Mouse (Mus musculus) MEL (cell line): ENCODE measurements around the gene Vav2. TPM values are rescaled to one million over a fixed set of nuclear protein-coding genes. Genes with fewer than 3 reads are reported as not detected.

Source experiments
- DNase-seq: peaks from one replicate; pipeline ENCODE4 v3.0.0; 2011; ENCODE audit warnings: low read depth, low spot score
- H3K27ac ChIP-seq: 2 replicates; pipeline ENCODE4 v1.5.1; 2012; ENCODE audit warnings: low read depth, mild to moderate bottlenecking, control low read depth, low read length, moderate library complexity; ENCODE audit not compliant: control insufficient read depth
- H3K27me3 ChIP-seq, 2 experiments: fragments of 150-350 bp in 1 of 2; sonication (generic) in 1 of 2; 2 replicates each; pipeline ENCODE4 v1.6.1; 2012; ENCODE audit warnings: low read length in 2 of 2, mild to moderate bottlenecking in 2 of 2, improper control_type of control experiment in 1 of 2, moderate library complexity in 1 of 2; ENCODE audit not compliant: insufficient read depth in 2 of 2, control insufficient read depth in 1 of 2
- H3K36me3 ChIP-seq, 2 experiments: 2 replicates each; pipeline ENCODE4 v1.6.1; 2012 to 2014; ENCODE audit warnings: low read length in 2 of 2, improper control_type of control experiment in 1 of 2, inconsistent platforms in 1 of 2, mild to moderate bottlenecking in 1 of 2; ENCODE audit not compliant: insufficient read depth in 2 of 2, control insufficient read depth in 1 of 2
- H3K4me1 ChIP-seq, 2 experiments: fragments of 150-350 bp in 1 of 2; sonication (generic) in 1 of 2; 2 replicates each; pipeline ENCODE4 v1.6.1; 2012; ENCODE audit warnings: low read length in 2 of 2, improper control_type of control experiment in 1 of 2, mild to moderate bottlenecking in 1 of 2; ENCODE audit not compliant: insufficient read depth in 2 of 2, control insufficient read depth in 1 of 2
- H3K4me3 ChIP-seq, 2 experiments: fragments of 150-350 bp in 1 of 2; sonication (generic) in 1 of 2; 2 replicates each; pipeline ENCODE4 v1.5.1; 2012; ENCODE audit warnings: low read depth in 2 of 2, low read length in 2 of 2, mild to moderate bottlenecking in 2 of 2, moderate library complexity in 2 of 2, control low read depth in 1 of 2, improper control_type of control experiment in 1 of 2; ENCODE audit not compliant: control insufficient read depth in 1 of 2, insufficient read depth in 1 of 2
- H3K79me2 ChIP-seq: 2 replicates; pipeline ENCODE4 v1.6.1; 2012; ENCODE audit warnings: mild to moderate bottlenecking, low read length, moderate library complexity; ENCODE audit not compliant: control insufficient read depth, poor library complexity, insufficient read depth
- H3K9ac ChIP-seq: 2 replicates; pipeline ENCODE4 v1.6.1; 2012; ENCODE audit warnings: low read depth, mild to moderate bottlenecking, control low read depth, low read length, moderate library complexity; ENCODE audit not compliant: control insufficient read depth, poor library complexity, severe bottlenecking
- H3K9me3 ChIP-seq: fragments of 150-350 bp; sonication (generic); replicated peaks from 2 replicates; pipeline ENCODE4 v1.6.1; 2012; ENCODE audit warnings: mild to moderate bottlenecking, low read length, improper control_type of control experiment, moderate library complexity; ENCODE audit not compliant: insufficient read depth
- CHD1 ChIP-seq: IDR thresholded peaks from 2 replicates; pipeline ENCODE4 v1.6.1; 2012; ENCODE audit warnings: low read depth, mild to moderate bottlenecking, inconsistent platforms, low read length, improper control_type of control experiment
- CHD2 ChIP-seq: IDR thresholded peaks from 2 replicates; pipeline ENCODE4 v1.6.1; 2011; ENCODE audit warnings: low read length, improper control_type of control experiment
- ELF1 ChIP-seq: IDR thresholded peaks from 2 replicates; pipeline ENCODE4 v1.6.1; 2014; ENCODE audit warnings: low read depth, mild to moderate bottlenecking, inconsistent platforms, low read length, improper control_type of control experiment, moderate library complexity
- EP300 ChIP-seq, 2 experiments: IDR thresholded peaks; 2 replicates each; pipeline ENCODE4 v1.6.1; 2011; ENCODE audit warnings: improper control_type of control experiment in 2 of 2, low read length in 2 of 2, low read depth in 1 of 2, mild to moderate bottlenecking in 1 of 2
- GABPA ChIP-seq: IDR thresholded peaks from 2 replicates; pipeline ENCODE4 v1.6.1; 2012; ENCODE audit warnings: low read depth, mild to moderate bottlenecking, inconsistent platforms, low read length, improper control_type of control experiment, moderate library complexity
- GATA1 ChIP-seq: IDR thresholded peaks from 2 replicates; pipeline ENCODE4 v1.6.1; 2011; ENCODE audit warnings: low read depth, low read length, improper control_type of control experiment
- HCFC1 ChIP-seq: IDR thresholded peaks from 2 replicates; pipeline ENCODE4 v1.6.1; 2012; ENCODE audit warnings: low read depth, mild to moderate bottlenecking, inconsistent platforms, low read length, improper control_type of control experiment, moderate library complexity
- JUND ChIP-seq: IDR thresholded peaks from 2 replicates; pipeline ENCODE4 v1.6.1; 2011; ENCODE audit warnings: low read depth, mild to moderate bottlenecking, improper control_type of control experiment, low read length
- KAT2A ChIP-seq: conservative IDR thresholded peaks from 2 replicates; pipeline ENCODE4 v1.6.1; 2012; ENCODE audit warnings: low read depth, low read length, improper control_type of control experiment, inconsistent platforms
- MAFK ChIP-seq: IDR thresholded peaks from 2 replicates; pipeline ENCODE4 v1.6.1; 2011; ENCODE audit warnings: low read depth, mild to moderate bottlenecking, low read length, improper control_type of control experiment, borderline replicate concordance
- MAX ChIP-seq: IDR thresholded peaks from 2 replicates; pipeline ENCODE4 v1.6.1; 2011; ENCODE audit warnings: low read length, improper control_type of control experiment
- MAZ ChIP-seq: IDR thresholded peaks from 2 replicates; pipeline ENCODE4 v1.6.1; 2012; ENCODE audit warnings: low read depth, mild to moderate bottlenecking, inconsistent platforms, low read length, improper control_type of control experiment
- MEF2A ChIP-seq: IDR thresholded peaks from 2 replicates; pipeline ENCODE4 v1.6.1; 2014; ENCODE audit warnings: low read depth, mild to moderate bottlenecking, inconsistent platforms, low read length, improper control_type of control experiment; ENCODE audit not compliant: poor library complexity, insufficient replicate concordance, severe bottlenecking; ENCODE audit errors: extremely low read depth
- MXI1 ChIP-seq: IDR thresholded peaks from 2 replicates; pipeline ENCODE4 v1.6.1; 2011; ENCODE audit warnings: mild to moderate bottlenecking, low read depth, low read length, improper control_type of control experiment
- MYB ChIP-seq: IDR thresholded peaks from 2 replicates; pipeline ENCODE4 v1.6.1; 2011; ENCODE audit warnings: mild to moderate bottlenecking, low read depth, low read length, improper control_type of control experiment
- MYC ChIP-seq: IDR thresholded peaks from 2 replicates; pipeline ENCODE4 v1.6.1; 2011; ENCODE audit warnings: low read depth, mild to moderate bottlenecking, low read length, improper control_type of control experiment, moderate library complexity
- NRF1 ChIP-seq: IDR thresholded peaks from 2 replicates; pipeline ENCODE4 v1.6.1; 2014; ENCODE audit warnings: low read depth, mild to moderate bottlenecking, inconsistent platforms, low read length, improper control_type of control experiment, moderate library complexity; ENCODE audit not compliant: poor library complexity, insufficient read depth, severe bottlenecking
- POLR2A ChIP-seq, 2 experiments: IDR thresholded peaks; 2 replicates each; pipeline ENCODE4 v1.6.1; 2011 to 2012; ENCODE audit warnings: low read length in 2 of 2, mild to moderate bottlenecking in 2 of 2, control low read depth in 1 of 2, improper control_type of control experiment in 1 of 2, low read depth in 1 of 2, moderate library complexity in 1 of 2; ENCODE audit not compliant: control insufficient read depth in 1 of 2, insufficient read depth in 1 of 2, poor library complexity in 1 of 2
- POLR2AphosphoS5 ChIP-seq: IDR thresholded peaks from 2 replicates; pipeline ENCODE4 v1.6.1; 2012; ENCODE audit warnings: low read depth, borderline replicate concordance, mild to moderate bottlenecking, inconsistent platforms, low read length, moderate library complexity, mixed read lengths
- RAD21 ChIP-seq: IDR thresholded peaks from 2 replicates; pipeline ENCODE4 v1.6.1; 2011; ENCODE audit warnings: mild to moderate bottlenecking, low read depth, low read length, improper control_type of control experiment
- RCOR1 ChIP-seq: IDR thresholded peaks from 2 replicates; pipeline ENCODE4 v1.6.1; 2012; ENCODE audit warnings: low read depth, mild to moderate bottlenecking, inconsistent platforms, low read length, improper control_type of control experiment
- SIN3A ChIP-seq: IDR thresholded peaks from 2 replicates; pipeline ENCODE4 v1.6.1; 2012; ENCODE audit warnings: low read length, improper control_type of control experiment, inconsistent platforms
- TAL1 ChIP-seq: IDR thresholded peaks from 2 replicates; pipeline ENCODE4 v1.6.1; 2012; ENCODE audit warnings: mild to moderate bottlenecking, inconsistent platforms, low read length, moderate library complexity, mixed read lengths
- TBP ChIP-seq: IDR thresholded peaks from 2 replicates; pipeline ENCODE4 v1.8.0; 2011; ENCODE audit warnings: low read depth, low read length, improper control_type of control experiment
- TCF12 ChIP-seq: IDR thresholded peaks from 2 replicates; pipeline ENCODE4 v1.6.1; 2014; ENCODE audit warnings: low read depth, mild to moderate bottlenecking, inconsistent platforms, low read length, improper control_type of control experiment, moderate library complexity
- USF1 ChIP-seq: IDR thresholded peaks from 2 replicates; pipeline ENCODE4 v1.6.1; 2014; ENCODE audit warnings: low read depth, mild to moderate bottlenecking, inconsistent platforms, low read length, improper control_type of control experiment, moderate library complexity
- USF2 ChIP-seq, 2 experiments: IDR thresholded peaks; 2 replicates each; pipeline ENCODE4 v1.6.1; 2011 to 2012; ENCODE audit warnings: improper control_type of control experiment in 2 of 2, low read length in 2 of 2, borderline replicate concordance in 1 of 2, inconsistent platforms in 1 of 2, low read depth in 1 of 2, mild to moderate bottlenecking in 1 of 2; ENCODE audit not compliant: insufficient read depth in 1 of 2
- ZNF384 ChIP-seq: IDR thresholded peaks from 2 replicates; pipeline ENCODE4 v1.6.1; 2012; ENCODE audit warnings: low read depth, mild to moderate bottlenecking, inconsistent platforms, low read length, improper control_type of control experiment
- polyA plus RNA-seq, 2 experiments: library from polyadenylated mRNA; stranded (reverse) in 1 of 2; unstranded in 1 of 2; fragments of >175 nt in 1 of 2; fragments of >200 nt in 1 of 2; gene quantifications; 2 replicates each; pipeline versions ENCODE4 v1.2.1 to v1.2.4; 2012; ENCODE audit warnings: low replicate concordance in 2 of 2, low read depth in 1 of 2; ENCODE audit not compliant: insufficient read length in 2 of 2, insufficient read depth in 1 of 2, missing spikeins in 1 of 2
- total RNA-seq: library from RNA; depleted of rRNA; stranded (reverse); fragments of 300-350 nt; gene quantifications from 2 replicates; pipeline ENCODE4 v1.2.3, GENCODE M21; 2012

Gene Vav2
- total and polyA plus RNA-seq, 3 experiments, result 8.8 to 15.9 TPM; not detected in 1

GRCm38 (mm10) chr2:27381254-27381653 lies 45.6 kb downstream of the Vav2 start:
- TF ChIP-seq TCF12 (no peak), CHD2 (no peak), MEF2A (no peak), MAFK (no peak), USF2 (IDR thresholded peaks at IDR 0.05; ENCODE audit: borderline replicate concordance in 1 of 2, insufficient read depth in 1 of 2, low read depth in 1 of 2, low read length in 2 of 2) (no peak), TAL1 (no peak), MAZ (no peak), POLR2AphosphoS5 (no peak), USF1 (no peak), GABPA (no peak), MXI1 (no peak), EP300 (IDR thresholded peaks at IDR 0.05; ENCODE audit: low read depth in 1 of 2, low read length in 2 of 2) (no peak), POLR2A (IDR thresholded peaks at IDR 0.05; ENCODE audit: control insufficient read depth in 1 of 2, insufficient read depth in 1 of 2, low read depth in 1 of 2, low read length in 2 of 2, poor library complexity in 1 of 2) (no peak), KAT2A (no peak), TBP (no peak), RCOR1 (no peak), MAX (no peak)
- no peaks in the 10 kb centered on the region for H3K9me3 ChIP-seq
- no peak overlapping the region for H3K27ac ChIP-seq
- no peak for DNase-seq
- H3K9ac ChIP-seq, result no peak overlapping the region
- no peaks in the 10 kb centered on the region for H3K27me3 ChIP-seq
- H3K4me3 ChIP-seq, result no peak overlapping the region
- no peaks in the 10 kb centered on the region for H3K79me2 ChIP-seq
- H3K4me1 ChIP-seq, result no peaks in the 10 kb centered on the region
- no peaks in the 10 kb centered on the region for H3K36me3 ChIP-seq

- Histone ChIP-seq H3K4me3 (no peak overlapping the region), H3K79me2 (no peaks in the 10 kb centered on the region), H3K9ac (no peak overlapping the region), H3K36me3 (peaks cover 0 to 3% of the 10 kb centered on the region in 2 experiments; a peak in 1 of 4 replicates), H3K9me3 (no peaks in the 10 kb centered on the region), H3K4me1 (peaks cover 4 to 5% of the 10 kb centered on the region in 2 experiments), H3K27me3 (no peaks in the 10 kb centered on the region), H3K27ac (no peak overlapping the region)
- TF ChIP-seq ZNF384, result no peak
- no peak for TF ChIP-seq MXI1
- no peak for TF ChIP-seq SIN3A
- TF ChIP-seq POLR2AphosphoS5, result no peak
- no peak for TF ChIP-seq MYB
- no peak for TF ChIP-seq CHD2
- no peak for TF ChIP-seq GABPA
- TF ChIP-seq NRF1, result no peak
- no peak for TF ChIP-seq TBP
- no peak for TF ChIP-seq ELF1
- TF ChIP-seq TAL1, result no peak
- no peak for TF ChIP-seq MYC
- TF ChIP-seq USF2 (IDR thresholded peaks at IDR 0.05; ENCODE audit: borderline replicate concordance in 1 of 2, insufficient read depth in 1 of 2, low read depth in 1 of 2, low read length in 2 of 2), result no peak
- TF ChIP-seq GATA1, result no peak
- no peak for TF ChIP-seq JUND
- no peak for TF ChIP-seq CHD1
- TF ChIP-seq RAD21, result no peak
- TF ChIP-seq HCFC1, result no peak
- DNase-seq, result no peak
Measured at GRCm38 (mm10) chr2:27377876-27378275, 49.0 kb downstream of the Vav2 start.
